Mouse (Mus musculus): ENCODE results near the gene Obox3. TPM values are rescaled to one million over a fixed set of nuclear protein-coding genes. Genes with fewer than 3 reads are reported as not detected.
"Not testable (repeated sequence)": the region's sequence is repeated elsewhere in the genome, so short reads cannot be mapped to it uniquely, and the experiment has no call there.

The Obox3 gene
- not detected for total RNA-seq (2021)
- long read RNA-seq, experiment 1: 0 reads
- long read RNA-seq, experiment 2, partial matches to known transcripts: 0 of 1 reads
- long read RNA-seq, experiment 2, other reads (novel, unspliced or antisense): 1 of 1 reads

DNA sequence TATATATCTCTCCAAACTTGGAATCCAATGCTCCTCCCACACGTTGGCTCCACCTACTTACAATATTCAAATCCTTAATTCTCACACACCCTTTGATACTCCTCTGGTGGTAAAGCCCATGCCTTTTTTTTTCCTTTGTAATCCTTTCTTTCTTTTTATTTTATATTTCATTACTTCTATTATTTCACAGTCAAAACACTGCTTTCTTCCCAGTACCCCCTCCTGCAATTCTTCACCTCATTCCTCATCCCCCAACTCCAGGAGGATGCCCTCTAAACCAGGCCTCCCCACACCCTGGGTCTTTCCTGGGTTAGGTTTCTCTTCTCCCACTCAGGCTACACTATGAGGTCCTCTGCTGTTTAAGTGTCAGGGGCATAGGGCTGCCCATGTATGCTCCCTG, at the start of gene Obox3:
Gene Obox3 (minus strand): TSS at position 101 of the 400 bp plus-strand sequence.
- not testable (repeated sequence) for DNase-seq

DNA sequence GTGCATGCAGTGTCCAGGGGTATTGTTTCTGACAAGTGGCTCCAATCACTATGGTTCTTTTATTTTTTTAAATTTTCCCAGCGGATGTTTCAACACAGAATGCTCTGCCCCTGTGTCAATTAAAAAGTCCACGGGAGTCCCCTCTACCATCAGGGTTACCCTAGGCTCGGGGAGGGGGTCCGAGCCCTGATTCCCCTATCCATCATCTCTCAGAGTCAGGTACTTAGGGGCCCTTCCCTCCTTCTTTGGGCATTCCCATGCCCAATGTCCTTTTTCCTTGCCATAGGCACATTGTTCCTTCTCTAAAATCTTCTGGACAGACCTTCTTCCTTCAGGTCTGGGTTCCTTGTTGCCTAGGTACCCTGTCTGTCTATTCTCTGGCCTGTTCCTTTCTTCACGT, 130.3 kb downstream of the Obox3 start:
- DNase-seq: not testable (repeated sequence)

Other genes with a start within 250 kb of the Obox3 start
- gene Obox5, start 110.2 kb upstream of the Obox3 start, total RNA-seq (2021): not detected
- gene Obox6, start 199.8 kb upstream of the Obox3 start, total RNA-seq (2021): not detected
- not detected for gene Crx, start 240.1 kb upstream of the Obox3 start, total RNA-seq (2021)
- not detected for gene Crxos, start 242.7 kb upstream of the Obox3 start, total RNA-seq (2021)

All from heart, adult 18-20 months (tissue).